Mouse (Mus musculus) lung, embryonic 14.5 days (tissue): Measurements from ENCODE around the gene Lrrc8d. TPM values are rescaled to one million over a fixed set of nuclear protein-coding genes. Genes with fewer than 3 reads are reported as not detected.

Source experiments
- ATAC-seq: fragments of 200-750 bp; cut with Nextera tagmentation; 2 replicates; pipeline ENCODE4 v1.8.0; 2017; ENCODE audit warnings: mild to moderate bottlenecking, moderate TSS enrichment, moderate library complexity; ENCODE audit not compliant: insufficient read depth
- DNase-seq: peaks from one replicate; pipeline ENCODE4 v3.0.0-alpha.2; 2015
- H3K27ac ChIP-seq: fragments of 300-500 bp; sonication (generic); 2 replicates; pipeline ENCODE4 v1.5.1; 2014; ENCODE audit warnings: low read depth, mild to moderate bottlenecking, moderate library complexity
- H3K27me3 ChIP-seq: fragments of 300-500 bp; sonication (generic); 2 replicates; pipeline ENCODE4 v1.6.1; 2014; ENCODE audit warnings: low read length, control low read depth; ENCODE audit not compliant: insufficient read depth
- H3K36me3 ChIP-seq: fragments of 300-500 bp; sonication (generic); 2 replicates; pipeline ENCODE4 v1.6.1; 2014; ENCODE audit warnings: control low read depth; ENCODE audit not compliant: insufficient read depth
- H3K4me1 ChIP-seq: fragments of 300-500 bp; sonication (generic); 2 replicates; pipeline ENCODE4 v1.6.1; 2014; ENCODE audit warnings: antibody characterized with exemption, control low read depth; ENCODE audit not compliant: insufficient read depth
- H3K4me2 ChIP-seq: fragments of 300-500 bp; sonication (generic); 2 replicates; pipeline ENCODE4 v1.6.1; 2014; ENCODE audit warnings: mild to moderate bottlenecking
- H3K4me3 ChIP-seq: fragments of 300-500 bp; sonication (generic); 2 replicates; pipeline ENCODE4 v1.5.1; 2014; ENCODE audit warnings: low read depth, low read length
- H3K9ac ChIP-seq: fragments of 300-500 bp; sonication (generic); 2 replicates; pipeline ENCODE4 v1.6.1; 2014
- H3K9me3 ChIP-seq: fragments of 300-500 bp; sonication (generic); 2 replicates; pipeline ENCODE4 v1.6.1; 2016; ENCODE audit warnings: low read depth, low read length, control low read depth
- CTCF ChIP-seq: IDR thresholded peaks from 2 replicates; pipeline ENCODE4 v1.5.1; 2016; ENCODE audit warnings: antibody characterized with exemption, low read depth
- WGBS: fragments of 180-500 bp; shearing (Covaris S2); extraction: QIAGEN DNeasy Blood & Tissue Kit; methylation state at CpG from one replicate; pipeline ENCODE4 v1.1.7; 2014; 5-methylcytosine and 5-hydroxymethylcytosine counted together
- polyA plus RNA-seq: library from polyadenylated mRNA; unstranded; fragments of >200 nt; fragmentation: Nextera tagmentation; extraction: Ambion mirVana; gene quantifications from 2 replicates; pipeline ENCODE4 v1.2.1, GENCODE M21; 2014

Lrrc8d gene
- polyA plus RNA-seq, 1 experiment from 2014 or later: 25.0 TPM

DNA sequence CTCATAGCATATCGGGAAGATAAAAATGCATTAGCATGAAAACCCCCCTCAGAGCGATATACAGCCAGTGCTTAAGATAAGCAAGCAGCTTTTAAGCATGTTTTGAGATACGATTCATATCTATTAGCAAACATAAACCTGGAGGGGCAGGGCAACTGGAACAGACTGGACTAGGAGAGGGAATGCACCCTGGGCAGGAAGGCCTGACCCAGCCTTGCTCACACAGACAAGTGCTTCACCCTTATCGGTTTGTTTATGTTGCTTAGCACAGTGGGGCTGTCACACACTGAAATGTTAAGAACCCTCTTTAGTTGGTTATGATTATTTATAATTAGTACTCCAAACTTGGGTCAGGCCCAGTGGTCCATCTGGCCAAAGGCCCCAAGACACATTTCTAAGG, 125.1 kb downstream of the Lrrc8d start:
- H3K27me3 ChIP-seq: no peaks in the 10 kb centered on the region
- no peaks in the 10 kb centered on the region for H3K9me3 ChIP-seq
- H3K36me3 ChIP-seq: no peaks in the 10 kb centered on the region
- WGBS: 30% methylated on average over 4 of the region's 4 CpGs
- no peak for ATAC-seq
- no peak overlapping the region for H3K27ac ChIP-seq
- 0 out of 2 replicates have a peak, but pooled peaks cover 3% of the 10 kb centered on the region for H3K4me1 ChIP-seq
- TF ChIP-seq CTCF: no peak
- H3K9ac ChIP-seq: no peak overlapping the region
- no peak overlapping the region for H3K4me2 ChIP-seq
- DNase-seq: no peak
- H3K4me3 ChIP-seq: no peak overlapping the region

DNA sequence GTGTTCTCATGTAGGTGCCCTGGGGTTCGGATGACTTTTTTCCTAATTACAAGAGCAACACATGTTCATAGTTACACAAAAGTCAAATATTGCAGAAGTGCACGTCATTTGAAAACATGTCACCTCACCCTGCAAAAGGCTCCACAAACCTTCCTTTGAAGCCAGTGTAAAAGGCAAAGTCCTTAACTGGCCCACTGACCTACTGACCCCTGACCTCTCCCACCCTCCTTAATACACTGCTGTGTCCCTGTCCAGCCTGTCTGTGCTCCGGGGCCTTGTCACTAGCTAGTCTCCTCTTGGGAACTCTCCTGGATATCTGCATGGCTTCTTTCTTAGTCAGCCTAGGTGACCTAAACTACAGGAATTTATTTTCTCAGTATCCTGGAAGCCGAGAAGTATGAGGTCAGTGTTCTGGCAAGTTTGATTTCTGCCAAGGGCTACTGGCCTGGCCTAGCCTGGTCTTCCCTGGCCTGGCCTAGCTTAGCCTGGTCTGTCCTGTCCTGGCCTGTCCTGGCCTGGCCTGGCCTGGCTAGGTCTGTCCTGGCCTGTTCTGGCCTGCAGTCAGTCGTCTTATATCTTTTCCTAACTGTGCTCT, 127.2 kb downstream of the Lrrc8d start:
- Histone ChIP-seq H3K4me2 (no peak overlapping the region), H3K36me3 (no peaks in the 10 kb centered on the region), H3K9ac (no peak overlapping the region), H3K27ac (no peak overlapping the region), H3K4me1 (0 out of 2 replicates have a peak, but pooled peaks cover 3% of the 10 kb centered on the region), H3K27me3 (no peaks in the 10 kb centered on the region), H3K4me3 (no peak overlapping the region), H3K9me3 (no peaks in the 10 kb centered on the region)
- DNase-seq (no peak), ATAC-seq (0 out of 2 replicates have a peak, but pooled peaks have one; percentile 38)
- 60% methylated on average over 5 of the region's 5 CpGs for WGBS
- no peak for TF ChIP-seq CTCF

DNA sequence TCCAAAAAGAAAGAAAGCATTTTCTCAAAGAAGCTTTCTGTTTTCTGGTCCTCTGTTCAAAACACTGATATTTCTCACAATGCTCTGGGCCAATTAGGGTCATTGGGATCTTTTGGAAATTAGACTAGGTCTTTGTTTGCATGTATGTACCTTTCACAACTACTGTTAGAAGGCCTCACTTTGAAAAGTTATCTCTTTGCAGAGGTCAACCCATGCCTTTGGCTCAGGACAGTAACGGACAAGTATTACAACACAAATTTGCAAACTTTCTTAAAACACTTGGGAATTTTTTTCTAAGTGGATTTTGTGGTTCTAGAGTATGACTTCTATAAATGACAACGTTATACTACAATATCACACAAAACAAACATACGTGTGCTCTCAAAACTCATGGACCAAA, 128.3 kb downstream of the Lrrc8d start:
- DNase-seq: no peak
- Histone ChIP-seq H3K27ac (no peak overlapping the region), H3K4me2 (no peak overlapping the region), H3K4me3 (no peak overlapping the region), H3K27me3 (no peaks in the 10 kb centered on the region), H3K4me1 (0 out of 2 replicates have a peak, but pooled peaks cover 3% of the 10 kb centered on the region), H3K9me3 (no peaks in the 10 kb centered on the region), H3K9ac (no peak overlapping the region), H3K36me3 (no peaks in the 10 kb centered on the region)
- no peak for TF ChIP-seq CTCF
- no peak for ATAC-seq
- WGBS: 90% methylated on average over 3 of the region's 3 CpGs

DNA sequence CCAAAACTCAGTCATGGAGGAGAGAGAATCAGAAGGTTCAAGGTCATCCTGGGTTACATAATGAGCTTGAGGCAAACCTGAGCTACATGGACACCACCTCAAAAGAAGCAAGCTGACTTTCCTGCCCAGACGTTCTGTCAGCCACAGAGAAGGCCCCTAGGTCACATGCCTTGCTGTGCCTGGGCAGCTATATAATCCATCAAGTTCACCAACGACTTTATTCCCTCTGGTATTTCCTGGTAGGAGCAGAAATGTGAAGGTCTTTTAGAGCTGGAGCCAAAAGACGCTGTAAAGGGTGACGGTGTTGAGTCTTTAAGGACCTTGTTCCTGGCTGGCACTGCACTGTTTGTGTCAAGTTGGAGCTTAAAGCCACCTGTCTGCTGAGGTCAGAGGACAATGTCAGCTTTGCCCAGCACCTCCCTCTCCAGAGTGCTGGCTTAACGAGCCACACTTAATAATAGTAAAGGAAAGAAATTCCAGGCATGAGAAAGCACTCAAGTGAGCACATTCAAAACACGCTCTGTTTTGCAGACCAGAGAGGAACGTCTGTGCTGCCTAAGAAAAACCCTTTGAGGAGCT, 129.3 kb downstream of the Lrrc8d start:
- H3K27ac ChIP-seq: peak overlapping the region; percentile 25; the same call in 1 of the 2 replicates
- TF ChIP-seq CTCF: no peak
- H3K4me2 ChIP-seq: no peak overlapping the region
- peak; percentile 36 for DNase-seq
- H3K9me3 ChIP-seq: no peaks in the 10 kb centered on the region
- H3K9ac ChIP-seq: no peak overlapping the region
- 0 out of 2 replicates have a peak, but pooled peaks cover 3% of the 10 kb centered on the region for H3K4me1 ChIP-seq
- ATAC-seq: no peak
- no peaks in the 10 kb centered on the region for H3K27me3 ChIP-seq
- WGBS: 17% methylated on average over 7 of the region's 7 CpGs
- no peaks in the 10 kb centered on the region for H3K36me3 ChIP-seq
- H3K4me3 ChIP-seq: no peak overlapping the region

DNA sequence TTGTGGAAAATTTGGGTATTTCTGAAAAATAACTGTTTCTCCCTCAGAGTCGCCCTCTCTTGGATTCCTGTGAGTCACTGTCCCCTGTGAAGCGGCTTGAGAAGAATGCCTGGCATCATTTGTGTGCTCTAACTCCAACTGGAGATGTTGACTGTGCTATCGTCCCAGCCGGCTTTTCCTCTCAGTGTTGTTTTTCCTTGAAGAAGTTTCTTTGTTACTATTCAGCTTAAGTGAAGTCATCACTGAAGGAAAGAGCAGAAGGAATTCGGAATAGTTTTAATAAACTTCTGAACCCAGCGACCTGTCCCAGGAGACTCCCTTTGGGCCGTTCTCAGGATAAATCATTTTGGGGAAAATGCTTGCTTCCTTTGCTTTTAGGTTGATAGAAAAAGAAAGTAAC, 132.4 kb downstream of the Lrrc8d start:
- H3K4me1 ChIP-seq: 0 out of 2 replicates have a peak, but pooled peaks cover 5% of the 10 kb centered on the region
- WGBS: 60% methylated on average over 7 of the region's 7 CpGs
- ATAC-seq (no peak), DNase-seq (no peak)
- no peak for TF ChIP-seq CTCF
- no peak overlapping the region for H3K4me2 ChIP-seq
- no peak overlapping the region for H3K9ac ChIP-seq
- H3K9me3 ChIP-seq: no peaks in the 10 kb centered on the region
- H3K27ac ChIP-seq: no peak overlapping the region
- no peaks in the 10 kb centered on the region for H3K36me3 ChIP-seq
- H3K4me3 ChIP-seq: no peak overlapping the region
- H3K27me3 ChIP-seq: no peaks in the 10 kb centered on the region

DNA sequence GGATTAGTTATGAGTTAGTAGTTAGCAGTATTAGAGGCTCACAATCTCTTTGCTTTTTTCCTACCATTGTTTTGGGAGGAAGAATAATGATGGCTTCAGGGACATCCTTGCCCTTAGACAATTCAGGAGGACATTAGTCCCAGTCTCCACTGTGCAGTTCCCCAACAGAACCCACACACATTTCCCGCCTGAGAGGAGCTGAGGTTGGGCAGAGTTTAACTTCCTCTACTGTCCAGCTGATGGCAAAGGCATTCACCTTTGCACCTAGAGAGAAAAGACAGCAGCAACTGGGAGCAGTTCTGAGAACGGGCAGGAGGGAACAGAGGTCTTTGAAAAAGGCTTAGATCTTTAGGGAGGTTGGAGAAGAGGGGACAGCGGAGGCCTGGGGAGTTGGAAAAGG, 134.2 kb downstream of the Lrrc8d start:
- ATAC-seq (no peak), DNase-seq (no peak)
- Histone ChIP-seq H3K9ac (no peak overlapping the region), H3K4me1 (0 out of 2 replicates have a peak, but pooled peaks cover 5% of the 10 kb centered on the region), H3K27me3 (no peaks in the 10 kb centered on the region), H3K9me3 (no peaks in the 10 kb centered on the region), H3K4me2 (no peak overlapping the region), H3K27ac (no peak overlapping the region), H3K4me3 (no peak overlapping the region), H3K36me3 (no peaks in the 10 kb centered on the region)
- WGBS: 59% methylated on average over 3 of the region's 3 CpGs
- no peak for TF ChIP-seq CTCF

DNA sequence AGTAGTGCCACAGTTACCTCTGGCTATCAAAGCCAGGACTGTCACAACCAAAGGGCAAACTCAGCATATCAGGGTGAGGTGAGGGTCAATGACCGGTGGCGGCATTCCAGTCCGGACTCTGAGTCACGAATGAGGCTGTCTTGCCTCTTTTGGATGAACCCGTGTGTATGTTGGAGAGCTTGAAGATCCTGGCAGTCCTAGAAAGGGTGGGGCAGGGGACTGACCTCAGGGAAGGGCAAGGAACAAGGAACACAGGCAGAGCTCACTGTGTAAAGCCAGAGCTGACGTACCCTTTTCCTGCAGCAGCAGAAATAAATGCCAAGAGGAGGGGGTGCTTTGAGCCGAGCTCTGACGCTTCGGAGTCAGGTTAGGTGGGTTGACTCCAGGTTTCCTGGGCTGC, 136.2 kb downstream of the Lrrc8d start:
- Histone ChIP-seq H3K27ac (peak overlapping the region; percentile 56; the same call in 1 of the 2 replicates), H3K4me3 (no peak overlapping the region), H3K4me1 (0 out of 2 replicates have a peak, but pooled peaks cover 5% of the 10 kb centered on the region), H3K9me3 (no peaks in the 10 kb centered on the region), H3K36me3 (no peaks in the 10 kb centered on the region), H3K4me2 (peak overlapping the region; percentile 23; the same call in 1 of the 2 replicates), H3K27me3 (no peaks in the 10 kb centered on the region), H3K9ac (no peak overlapping the region)
- DNase-seq: peak; percentile 39
- ATAC-seq: peak; percentile 70
- TF ChIP-seq CTCF: no peak
- 50% methylated on average over 9 of the region's 9 CpGs for WGBS
